Mouse (Mus musculus): ENCODE measurements around the gene Plekha4. TPM values are rescaled to one million over a fixed set of nuclear protein-coding genes. Genes with fewer than 3 reads are reported as not detected.

Gene Plekha4
- polyA plus RNA-seq, 1 experiment from 2014 or later: 3.3 TPM

DNA sequence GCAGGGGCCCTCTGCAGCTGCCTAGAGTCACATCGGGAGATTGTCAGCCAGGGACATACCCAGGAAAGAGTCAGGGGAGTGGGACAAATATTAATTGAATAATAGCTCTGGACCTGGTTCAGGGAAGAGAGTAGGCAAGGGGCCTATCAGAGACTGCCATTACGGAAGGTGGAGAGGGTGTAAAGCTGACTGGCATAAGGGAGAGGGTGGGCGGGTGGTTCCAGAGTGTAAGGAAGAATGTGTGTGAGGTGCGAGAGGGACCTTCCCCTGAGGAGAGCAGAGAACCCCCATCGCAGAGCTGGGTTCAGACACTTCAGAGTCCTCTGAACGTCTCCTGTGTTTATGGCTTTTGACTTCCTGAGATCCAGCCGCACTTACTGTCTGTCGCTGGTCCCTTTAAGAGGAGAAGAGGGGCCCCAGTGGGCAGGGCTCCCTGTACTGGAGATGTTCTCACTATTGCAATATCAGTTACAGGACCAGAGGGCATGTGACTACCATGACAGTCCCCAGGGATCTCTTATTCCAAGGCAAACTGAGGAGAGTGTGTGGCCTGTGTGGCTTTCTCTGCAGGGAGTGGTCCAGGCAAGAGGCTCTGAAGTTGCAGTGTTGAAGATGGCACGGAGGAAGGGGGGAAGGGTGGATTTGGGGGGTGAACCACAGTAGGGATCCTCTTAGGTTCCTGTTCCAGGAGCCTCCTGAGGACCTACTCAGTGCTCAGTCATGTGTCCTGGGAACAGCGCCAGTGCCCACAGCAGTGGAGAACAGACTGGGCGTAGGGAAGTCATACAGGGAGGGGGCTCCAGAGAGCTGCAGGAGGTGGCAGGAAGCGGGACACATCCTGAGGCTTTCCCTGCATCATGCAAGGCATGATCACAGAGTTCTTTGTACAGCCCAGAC is 35.7 kb downstream of the Plekha4 start:
- Histone ChIP-seq H3K4me2 (peak overlapping the region; percentile 36), H3K4me1 (peaks cover 23% of the 10 kb centered on the region), H3K4me3 (no peak overlapping the region), H3K27ac (no peak overlapping the region), H3K9me3 (no peaks in the 10 kb centered on the region), H3K27me3 (no peaks in the 10 kb centered on the region), H3K9ac (peak overlapping the region; percentile 5; the same call in 1 of the 2 replicates), H3K36me3 (no peaks in the 10 kb centered on the region)
- WGBS: 34% methylated on average over 12 of the region's 12 CpGs
- ATAC-seq (ENCODE audit: borderline replicate concordance, extremely low read depth, low FRiP score, low TSS enrichment): no peak; the same call in 1 of the 2 replicates

DNA sequence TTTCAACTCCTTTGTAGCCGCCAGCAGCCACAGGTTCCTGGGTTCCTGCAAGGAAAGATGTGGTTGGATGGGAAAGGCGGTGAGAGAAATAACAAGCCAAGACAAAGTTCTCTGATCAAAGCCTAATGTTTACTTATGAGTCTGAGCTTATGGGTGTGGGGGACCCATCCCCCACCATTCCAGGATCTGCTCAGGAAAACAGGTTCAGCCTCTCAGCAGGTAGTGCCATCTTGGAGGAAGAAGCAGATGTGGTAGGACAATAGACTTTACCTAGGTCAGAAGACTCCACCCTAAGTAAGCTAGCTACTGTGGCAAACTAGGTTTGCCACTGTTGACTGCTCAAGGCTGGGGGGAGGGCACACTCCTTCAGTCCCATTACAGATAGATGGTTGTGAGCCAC is 38.7 kb downstream of the Plekha4 start:
- WGBS: 62% methylated on average over 2 of the region's 2 CpGs
- H3K9me3 ChIP-seq: no peaks in the 10 kb centered on the region

DNA sequence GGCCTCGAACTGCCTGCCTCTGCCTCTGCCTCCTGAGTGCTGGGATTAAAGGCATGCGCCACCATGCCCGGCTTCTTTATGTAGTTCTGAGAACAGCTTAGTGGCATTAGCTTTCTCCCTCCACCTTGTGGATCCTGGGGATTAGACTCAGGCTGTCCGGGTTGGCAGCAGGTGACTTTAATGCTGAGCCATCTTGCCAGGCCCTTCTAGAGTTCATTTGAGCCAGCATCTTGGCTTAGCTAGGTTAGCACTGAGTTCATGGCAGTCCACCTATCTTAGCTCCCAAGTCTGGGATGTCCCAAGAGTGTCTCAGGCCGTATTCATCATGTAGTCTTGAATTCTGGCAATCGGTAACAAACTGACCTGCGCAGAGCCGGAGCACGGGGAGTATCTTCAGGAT is 39.3 kb downstream of the Plekha4 start:
- WGBS: 86% methylated on average over 9 of the region's 9 CpGs
- Histone ChIP-seq H3K4me1 (peaks cover 31% of the 10 kb centered on the region), H3K9me3 (no peaks in the 10 kb centered on the region), H3K4me2 (no peak overlapping the region), H3K27me3 (no peaks in the 10 kb centered on the region), H3K27ac (no peak overlapping the region), H3K9ac (no peak overlapping the region), H3K4me3 (no peak overlapping the region), H3K36me3 (no peaks in the 10 kb centered on the region)
- no peak for ATAC-seq (ENCODE audit: borderline replicate concordance, extremely low read depth, low FRiP score, low TSS enrichment)

More for the DNA sequence above, 38.7 kb downstream of the Plekha4 start:
- ATAC-seq (ENCODE audit: borderline replicate concordance, extremely low read depth, low FRiP score, low TSS enrichment): no peak
- H3K4me2 ChIP-seq: no peak overlapping the region
- H3K9ac ChIP-seq: no peak overlapping the region
- H3K4me3 ChIP-seq: no peak overlapping the region
- H3K36me3 ChIP-seq: no peaks in the 10 kb centered on the region
- H3K27me3 ChIP-seq: no peaks in the 10 kb centered on the region
- H3K4me1 ChIP-seq: peaks cover 29% of the 10 kb centered on the region
- H3K27ac ChIP-seq: no peak overlapping the region

DNA sequence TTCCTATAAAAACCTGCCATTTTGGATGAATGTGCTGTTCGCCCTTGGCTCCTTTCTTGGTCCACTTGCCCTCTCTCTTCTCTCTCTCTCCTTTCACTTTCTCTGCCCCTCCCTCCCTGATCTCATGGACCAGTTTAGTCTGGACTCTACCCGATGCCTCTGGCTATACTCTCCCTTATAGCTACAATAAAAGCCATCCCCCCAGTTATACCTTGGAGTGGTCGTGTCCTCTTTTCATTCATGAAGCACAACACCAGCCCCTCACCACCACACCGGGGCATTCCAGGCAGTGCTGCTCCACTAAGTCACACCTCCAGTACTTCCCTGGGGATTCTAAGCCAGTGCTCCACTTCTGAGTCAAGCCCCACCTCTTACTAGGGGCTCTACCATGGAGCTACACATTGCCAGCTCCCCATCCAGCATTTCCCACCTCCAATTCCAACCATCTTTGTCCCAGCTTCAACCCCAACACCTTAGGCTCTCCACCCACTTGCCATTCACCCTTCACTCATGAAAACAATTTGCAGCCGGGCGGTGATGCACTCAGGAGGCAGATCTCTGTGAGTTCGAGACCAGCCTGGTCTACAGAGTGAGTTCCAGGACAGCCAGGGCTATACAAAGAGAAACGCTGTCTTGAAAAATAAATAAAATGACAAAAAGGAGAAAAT is 41.1 kb downstream of the Plekha4 start:
- no peaks in the 10 kb centered on the region for H3K36me3 ChIP-seq
- H3K4me3 ChIP-seq: no peak overlapping the region
- H3K9me3 ChIP-seq: no peaks in the 10 kb centered on the region
- peaks cover 30% of the 10 kb centered on the region for H3K4me1 ChIP-seq
- H3K27ac ChIP-seq: peak overlapping the region; percentile 95
- ATAC-seq (ENCODE audit: borderline replicate concordance, extremely low read depth, low FRiP score, low TSS enrichment): no peak
- 0 out of 2 replicates have a peak overlapping the region, but pooled peaks have one; percentile 11 for H3K9ac ChIP-seq
- no peaks in the 10 kb centered on the region for H3K27me3 ChIP-seq
- WGBS: 68% methylated on average over 8 of the region's 8 CpGs
- peak overlapping the region; percentile 76 for H3K4me2 ChIP-seq

DNA sequence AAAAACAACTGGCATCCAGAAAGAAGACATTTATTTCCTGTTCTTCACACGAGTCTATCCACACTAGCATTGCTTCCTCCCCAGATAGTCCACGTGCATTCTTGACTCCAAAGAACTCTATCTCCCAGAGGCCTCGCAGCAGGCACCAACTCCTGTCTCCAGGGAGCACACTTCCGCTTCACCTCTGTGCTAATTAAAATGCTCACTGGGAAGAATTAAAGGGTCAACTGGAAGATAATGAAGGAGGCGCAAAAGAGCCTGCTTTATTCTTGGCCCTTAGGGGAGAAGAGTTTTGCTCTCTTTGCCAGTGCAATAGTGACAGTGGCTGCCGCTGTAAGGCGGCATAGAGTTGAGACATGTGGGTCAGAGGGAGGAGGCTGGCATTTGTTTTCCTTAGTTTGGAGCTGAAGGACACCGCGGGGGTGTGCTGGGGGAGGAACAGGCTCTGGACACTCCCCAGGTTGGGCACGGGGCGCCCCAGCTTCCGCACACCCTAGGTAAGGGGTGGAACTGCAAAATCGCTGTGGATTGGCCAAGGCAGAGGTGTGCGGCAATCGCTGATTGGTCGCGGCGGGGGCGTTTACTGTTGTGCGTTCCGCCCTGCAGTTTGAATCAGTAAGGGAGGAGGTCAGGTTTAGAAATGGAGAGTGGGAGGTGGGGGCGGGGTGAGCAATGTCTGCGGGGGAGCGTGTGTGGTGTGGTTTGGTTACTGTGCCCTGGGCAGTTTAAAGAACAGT is 41.8 kb downstream of the Plekha4 start:
- ATAC-seq (ENCODE audit: borderline replicate concordance, extremely low read depth, low FRiP score, low TSS enrichment): peak; percentile 97
- H3K27ac ChIP-seq: peak overlapping the region; percentile 95
- H3K9ac ChIP-seq: peak overlapping the region; percentile 11
- H3K27me3 ChIP-seq: no peaks in the 10 kb centered on the region
- H3K9me3 ChIP-seq: no peaks in the 10 kb centered on the region
- H3K4me3 ChIP-seq: peak overlapping the region; percentile 38
- peak overlapping the region; percentile 76 for H3K4me2 ChIP-seq
- under 1% methylated on average over 24 of the region's 24 CpGs for WGBS
- peaks cover 29% of the 10 kb centered on the region for H3K4me1 ChIP-seq
- no peaks in the 10 kb centered on the region for H3K36me3 ChIP-seq

DNA sequence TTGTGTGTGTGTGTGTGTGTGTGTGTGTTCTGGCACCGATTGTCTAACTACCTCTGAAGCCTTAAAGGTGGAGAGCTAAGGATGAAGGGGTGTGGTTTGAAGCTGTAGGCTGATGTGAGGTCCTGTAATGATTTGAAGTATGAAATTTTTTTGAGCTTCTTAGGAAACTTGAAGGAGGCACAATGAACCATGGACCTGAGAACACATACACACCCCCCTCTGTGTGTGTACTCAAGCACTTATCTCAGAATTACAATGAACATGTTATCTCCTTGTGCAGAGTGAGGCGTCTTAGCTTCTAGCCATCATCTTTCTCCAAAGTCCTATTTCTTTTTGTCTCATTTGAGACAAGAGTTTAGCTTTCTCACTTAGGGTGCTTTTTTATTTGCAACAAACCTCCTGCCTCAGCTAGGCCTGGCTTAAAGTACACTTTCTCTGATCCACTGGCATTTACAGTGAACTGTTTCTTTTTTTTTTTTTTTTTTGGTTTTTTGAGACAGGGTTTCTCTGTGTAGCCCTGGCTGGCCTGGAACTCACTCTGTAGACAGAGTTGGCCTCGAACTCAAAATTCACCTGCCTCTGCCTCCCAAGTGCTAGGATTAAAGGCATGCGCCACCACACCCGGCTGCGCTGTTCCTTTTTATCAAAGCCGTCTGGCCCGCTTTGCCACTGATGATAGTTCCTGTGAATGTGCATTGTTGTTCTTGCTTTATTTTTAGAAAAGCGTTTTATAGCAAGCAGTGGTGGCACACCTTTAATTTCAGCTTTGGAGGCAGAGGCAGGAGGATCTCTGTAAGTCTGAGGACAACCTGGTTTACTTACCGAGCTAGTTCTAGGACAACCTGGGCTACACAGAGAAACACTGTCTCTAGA is 42.7 kb downstream of the Plekha4 start:
- H3K27ac ChIP-seq: peak overlapping the region; percentile 95
- ATAC-seq (ENCODE audit: borderline replicate concordance, extremely low read depth, low FRiP score, low TSS enrichment): peak; percentile 5; the same call in 1 of the 2 replicates
- no peak overlapping the region; the same call in 1 of the 2 replicates for H3K9ac ChIP-seq
- no peaks in the 10 kb centered on the region for H3K9me3 ChIP-seq
- H3K36me3 ChIP-seq: no peaks in the 10 kb centered on the region
- WGBS: 75% methylated on average over 10 of the region's 10 CpGs
- peak overlapping the region; percentile 38 for H3K4me3 ChIP-seq
- no peaks in the 10 kb centered on the region for H3K27me3 ChIP-seq
- H3K4me2 ChIP-seq: peak overlapping the region; percentile 76
- peaks cover 29% of the 10 kb centered on the region for H3K4me1 ChIP-seq

DNA sequence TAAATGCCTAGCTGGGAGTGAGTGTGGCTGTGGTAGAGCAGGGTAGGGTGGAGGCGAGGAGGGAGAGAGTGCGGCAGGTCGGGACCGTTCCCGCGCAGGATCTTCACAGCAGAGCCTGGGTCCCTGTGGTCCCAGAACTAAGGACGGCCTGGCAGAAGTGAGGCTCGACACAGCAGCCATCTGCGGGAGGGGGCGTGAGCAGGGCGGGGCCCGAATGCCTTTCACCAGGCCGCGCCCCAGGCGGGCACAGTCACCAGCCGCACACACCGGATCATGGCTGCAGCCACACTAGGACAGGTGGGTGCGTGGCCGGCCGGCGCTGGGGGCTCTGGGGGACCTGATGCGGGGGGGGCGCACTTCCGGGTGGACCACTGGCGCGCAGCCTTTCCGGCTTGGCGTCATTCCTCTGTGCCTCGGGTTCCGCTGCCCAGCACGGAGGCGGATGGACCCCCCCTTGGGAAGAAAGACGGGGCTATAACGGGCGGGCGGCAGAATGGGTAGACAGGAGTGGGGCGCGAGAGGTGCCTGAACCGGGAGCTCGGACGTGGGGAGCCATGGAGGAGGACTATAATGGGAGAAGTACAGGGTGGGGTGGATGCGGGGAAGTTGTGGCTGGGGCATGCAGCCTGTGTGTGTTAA is 44.1 kb downstream of the Plekha4 start, which contains the start of gene Bcat2:
Gene Bcat2 (plus strand): TSS at position 51 of the 639 bp plus-strand sequence.
- peaks cover 29% of the 10 kb centered on the region for H3K4me1 ChIP-seq

DNA sequence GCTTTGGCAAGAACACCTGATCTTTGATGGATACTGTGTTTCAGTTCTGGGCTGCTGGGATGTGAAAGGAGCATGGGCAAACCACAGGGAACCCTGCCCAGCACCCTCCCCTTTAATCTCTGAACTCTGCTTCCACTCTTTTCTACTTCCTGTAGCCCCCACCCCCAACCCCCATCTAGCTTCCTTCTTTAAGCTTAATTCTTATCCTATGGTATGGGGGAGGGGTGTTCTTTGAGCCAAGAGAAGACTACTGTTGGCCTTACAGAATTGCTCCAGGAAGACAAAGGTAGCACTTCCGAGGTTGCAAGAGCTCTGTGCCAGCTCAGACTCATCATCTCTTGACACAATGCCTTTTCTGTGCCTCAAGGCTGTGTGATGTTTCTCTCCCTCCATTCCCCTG is 45.8 kb downstream of the Plekha4 start:
- WGBS: 35% methylated on average over 1 of the region's 1 CpGs
- Histone ChIP-seq H3K9me3 (no peaks in the 10 kb centered on the region), H3K4me1 (peaks cover 29% of the 10 kb centered on the region), H3K27me3 (no peaks in the 10 kb centered on the region), H3K9ac (no peak overlapping the region), H3K4me2 (peak overlapping the region; percentile 80; the same call in 1 of the 2 replicates), H3K36me3 (peaks cover 17% of the 10 kb centered on the region), H3K27ac (no peak overlapping the region), H3K4me3 (0 out of 2 replicates have a peak overlapping the region, but pooled peaks have one; percentile 69)
- no peak for ATAC-seq (ENCODE audit: borderline replicate concordance, extremely low read depth, low FRiP score, low TSS enrichment)

More for the DNA sequence above, 44.1 kb downstream of the Plekha4 start, which contains the start of gene Bcat2:
- peak within 1 kb of the TSS; percentile 80 for H3K4me2 ChIP-seq
- H3K9ac ChIP-seq: peak within 1 kb of the TSS; percentile 84
- H3K9me3 ChIP-seq: no peaks in the 10 kb centered on the region
- peak within 1 kb of the TSS; percentile 95 for H3K27ac ChIP-seq
- 0 out of 2 replicates have a peak, but pooled peaks cover under 1% of the 10 kb centered on the region for H3K36me3 ChIP-seq
- peak; percentile 62 for ATAC-seq (ENCODE audit: borderline replicate concordance, extremely low read depth, low FRiP score, low TSS enrichment)
- H3K4me3 ChIP-seq: peak within 1 kb of the TSS; percentile 69
- H3K27me3 ChIP-seq: no peaks in the 10 kb centered on the region
- WGBS: 0% methylated on average over 40 of the region's 42 CpGs

DNA sequence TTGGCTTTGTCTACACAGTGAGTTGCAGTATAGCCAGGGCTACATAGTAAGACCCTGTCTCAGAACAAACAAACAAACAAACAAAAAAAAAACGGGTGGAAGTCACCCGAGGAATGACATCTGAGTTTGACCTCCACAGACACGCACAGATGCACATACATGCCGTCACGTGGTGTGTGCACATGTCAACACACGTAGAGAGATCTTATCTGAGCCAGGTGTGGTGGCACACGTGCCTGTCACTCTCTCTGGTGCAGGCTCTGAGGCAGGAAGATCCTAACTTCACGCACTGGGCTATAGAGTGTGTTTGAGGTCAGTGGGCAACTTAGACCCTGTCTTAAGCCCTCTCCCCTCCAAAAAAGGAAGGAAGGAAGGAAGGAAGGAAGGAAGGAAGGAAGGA is 47.8 kb downstream of the Plekha4 start:
- H3K27ac ChIP-seq: no peak overlapping the region

More for the DNA sequence above, 47.8 kb downstream of the Plekha4 start:
- H3K4me2 ChIP-seq: no peak overlapping the region
- no peak overlapping the region for H3K9ac ChIP-seq
- WGBS: 54% methylated on average over 8 of the region's 8 CpGs
- no peaks in the 10 kb centered on the region for H3K27me3 ChIP-seq
- no peaks in the 10 kb centered on the region for H3K9me3 ChIP-seq
- H3K4me3 ChIP-seq: no peak overlapping the region
- H3K36me3 ChIP-seq: peaks cover 30% of the 10 kb centered on the region
- H3K4me1 ChIP-seq: peaks cover 19% of the 10 kb centered on the region
- ATAC-seq (ENCODE audit: borderline replicate concordance, extremely low read depth, low FRiP score, low TSS enrichment): no peak
